Mouse (Mus musculus) lung, postnatal 0 days (tissue): ENCODE measurements around the gene Krt87.

Experiments used
- CTCF ChIP-seq: IDR thresholded peaks from 2 replicates; pipeline ENCODE4 v1.5.1; 2016; ENCODE audit warnings: antibody characterized with exemption, mild to moderate bottlenecking
- EP300 ChIP-seq: IDR thresholded peaks from 2 replicates; pipeline ENCODE4 v1.6.1; 2016; ENCODE audit warnings: antibody characterized with exemption, mild to moderate bottlenecking, control low read depth

- TF ChIP-seq CTCF: no peak
- no peak for TF ChIP-seq EP300
Observed at GRCm38 (mm10) chr15:101396466-101396865, 42.1 kb downstream of the Krt87 start.
